Mouse (Mus musculus) heart, postnatal 10 days (tissue): ENCODE results near the gene Nlgn1. TPM values are rescaled to one million over a fixed set of nuclear protein-coding genes. Genes with fewer than 3 reads are reported as not detected.
A peak's percentile ranks its signal among the peaks of the same experiment; 100 is the strongest.

Experiments used
- DNase-seq, 2 experiments: peaks; one replicate each; pipeline ENCODE4 v3.0.0; 2021
- intact Hi-C: fragments of 180-260 bp; cut with DNase I; formaldehyde crosslinking; loops from one replicate; pipeline ENCODE4 v1.15.1; 2025
- total RNA-seq, 2 experiments: library from RNA; stranded (reverse); gene quantifications; 2 replicates each; pipeline ENCODE4 v1.2.3; 2021

Gene Nlgn1
- total RNA-seq, 2 experiments from 2014 or later = 0.07 to 0.10 TPM

GRCm38 (mm10) chr3:26202702-26203101 is 129.6 kb downstream of the Nlgn1 start:
- intact Hi-C loops = no loop called here

GRCm38 (mm10) chr3:26201410-26201809 is 130.8 kb downstream of the Nlgn1 start:
- no peak for DNase-seq
- intact Hi-C loops = no loop called here

More at GRCm38 (mm10) chr3:26202702-26203101, 129.6 kb downstream of the Nlgn1 start:
- no peak for DNase-seq

- intact Hi-C loops = no loop called here
- DNase-seq = no peak
These were observed 137.3 kb downstream of the Nlgn1 start for GRCm38 (mm10) chr3:26194970-26195369.

GRCm38 (mm10) chr3:26181013-26181412 is 151.2 kb downstream of the Nlgn1 start:
- no peak for DNase-seq
- intact Hi-C loops = no loop called here

- DNase-seq = no peak
- intact Hi-C loops = no loop called here
These were observed 156.9 kb downstream of the Nlgn1 start for GRCm38 (mm10) chr3:26175371-26175770.

GRCm38 (mm10) chr3:26174257-26174656 is 158.0 kb downstream of the Nlgn1 start:
- intact Hi-C loops = no loop called here
- no peak for DNase-seq

GRCm38 (mm10) chr3:26173613-26174012 is 158.6 kb downstream of the Nlgn1 start:
- no peak for DNase-seq
- intact Hi-C loops = no loop called here

GRCm38 (mm10) chr3:26166711-26167110 is 165.5 kb downstream of the Nlgn1 start:
- intact Hi-C loops = no loop called here
- DNase-seq = no peak

GRCm38 (mm10) chr3:26153782-26154181 is 178.5 kb downstream of the Nlgn1 start:
- DNase-seq = peak; percentile 21 to 50
- intact Hi-C loops = loop anchor here (2.0 to 10.0 kb wide), 2 partner anchors 59 to 479 kb away; no protein-coding TSS in a partner anchor

GRCm38 (mm10) chr3:26153036-26153741 is 179.1 kb downstream of the Nlgn1 start:
- intact Hi-C loops = loop anchor here (10.0 kb wide), 1 partner anchor 478 kb away; no protein-coding TSS in a partner anchor
- DNase-seq = peak; percentile 2 to 3

GRCm38 (mm10) chr3:26152510-26153035 is 179.7 kb downstream of the Nlgn1 start:
- intact Hi-C loops = loop anchor here (10.0 kb wide), 1 partner anchor 478 kb away; no protein-coding TSS in a partner anchor
- DNase-seq = peak; percentile 3 to 6

GRCm38 (mm10) chr3:26151351-26152020 is 180.8 kb downstream of the Nlgn1 start:
- no peak for DNase-seq
- intact Hi-C loops = loop anchor here (10.0 kb wide), 1 partner anchor 477 kb away; no protein-coding TSS in a partner anchor

GRCm38 (mm10) chr3:26146174-26146573 is 186.1 kb downstream of the Nlgn1 start:
- intact Hi-C loops = no loop called here
- no peak for DNase-seq

GRCm38 (mm10) chr3:26145441-26145840 is 186.8 kb downstream of the Nlgn1 start:
- intact Hi-C loops = no loop called here

GRCm38 (mm10) chr3:26141590-26141989 is 190.7 kb downstream of the Nlgn1 start:
- DNase-seq = no peak
- intact Hi-C loops = no loop called here

More at GRCm38 (mm10) chr3:26145441-26145840, 186.8 kb downstream of the Nlgn1 start:
- DNase-seq = no peak

- DNase-seq = no peak
- intact Hi-C loops = no loop called here
These were observed 197.2 kb downstream of the Nlgn1 start for GRCm38 (mm10) chr3:26134839-26135651.

- no peak for DNase-seq
- intact Hi-C loops = no loop called here
These were observed 201.3 kb downstream of the Nlgn1 start for GRCm38 (mm10) chr3:26130919-26131318.

- intact Hi-C loops = no loop called here
- no peak for DNase-seq
These were observed 202.8 kb downstream of the Nlgn1 start for GRCm38 (mm10) chr3:26129455-26129854.

- no peak for DNase-seq
- intact Hi-C loops = no loop called here
These were observed 215.2 kb downstream of the Nlgn1 start for GRCm38 (mm10) chr3:26117071-26117470.

- intact Hi-C loops = no loop called here
- DNase-seq = no peak
These were observed 225.9 kb downstream of the Nlgn1 start for GRCm38 (mm10) chr3:26106361-26106760.

GRCm38 (mm10) chr3:26105528-26105927 is 226.7 kb downstream of the Nlgn1 start:
- intact Hi-C loops = no loop called here
- no peak for DNase-seq
